Mouse (Mus musculus): ENCODE data around the gene Gm12166. TPM values are rescaled to one million over a fixed set of nuclear protein-coding genes. Genes with fewer than 3 reads are reported as not detected.

The Gm12166 gene
- polyA plus RNA-seq, 1 experiment from 2014 or later = 3.4 TPM

GRCm38 (mm10) chr11:46085398-46086163 is 33.5 kb upstream of the Gm12166 start:
- no peaks in the 10 kb centered on the region for H3K27me3 ChIP-seq (ENCODE audit: insufficient read depth, low read length)
- 93% methylated on average over 10 of the region's 10 CpGs for WGBS
- peaks cover 25% of the 10 kb centered on the region for H3K4me1 ChIP-seq (ENCODE audit: insufficient read depth, low read length)
- no peak overlapping the region for H3K4me2 ChIP-seq (replicated peaks; ENCODE audit: low read depth, low read length)
- H3K36me3 ChIP-seq (ENCODE audit: insufficient read depth, low read length) = no peaks in the 10 kb centered on the region
- H3K9ac ChIP-seq (replicated peaks; ENCODE audit: low read length) = no peak overlapping the region
- no peak overlapping the region for H3K27ac ChIP-seq (ENCODE audit: low read length)
- ATAC-seq (ENCODE audit: low FRiP score, low TSS enrichment) = no peak
- no peaks in the 10 kb centered on the region for H3K9me3 ChIP-seq (ENCODE audit: low read length)
- no peak overlapping the region for H3K4me3 ChIP-seq (ENCODE audit: low read length)

DNA sequence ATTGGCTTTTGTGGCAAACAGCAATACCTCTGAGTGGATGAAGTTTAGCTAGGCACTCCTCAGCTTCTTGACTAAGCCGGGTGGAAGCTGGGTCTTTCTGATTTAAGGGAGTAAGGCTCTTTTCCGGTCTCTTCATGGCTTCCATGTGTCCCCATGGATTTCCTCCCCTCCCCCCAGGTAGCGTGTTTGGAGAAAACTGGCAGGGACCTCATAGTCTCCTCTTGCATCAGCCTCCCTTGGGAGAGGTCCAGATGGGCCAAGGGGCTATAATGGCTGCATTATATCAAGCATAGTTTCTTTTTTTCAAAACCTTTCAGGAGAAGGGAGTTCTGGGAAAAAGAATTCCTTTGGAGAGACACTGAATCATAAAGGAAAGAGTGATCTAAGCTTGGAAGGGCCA is 32.4 kb upstream of the Gm12166 start:
- WGBS = 50% methylated on average over 3 of the region's 3 CpGs
- H3K4me1 ChIP-seq (ENCODE audit: insufficient read depth, low read length) = peaks cover 19% of the 10 kb centered on the region

DNA sequence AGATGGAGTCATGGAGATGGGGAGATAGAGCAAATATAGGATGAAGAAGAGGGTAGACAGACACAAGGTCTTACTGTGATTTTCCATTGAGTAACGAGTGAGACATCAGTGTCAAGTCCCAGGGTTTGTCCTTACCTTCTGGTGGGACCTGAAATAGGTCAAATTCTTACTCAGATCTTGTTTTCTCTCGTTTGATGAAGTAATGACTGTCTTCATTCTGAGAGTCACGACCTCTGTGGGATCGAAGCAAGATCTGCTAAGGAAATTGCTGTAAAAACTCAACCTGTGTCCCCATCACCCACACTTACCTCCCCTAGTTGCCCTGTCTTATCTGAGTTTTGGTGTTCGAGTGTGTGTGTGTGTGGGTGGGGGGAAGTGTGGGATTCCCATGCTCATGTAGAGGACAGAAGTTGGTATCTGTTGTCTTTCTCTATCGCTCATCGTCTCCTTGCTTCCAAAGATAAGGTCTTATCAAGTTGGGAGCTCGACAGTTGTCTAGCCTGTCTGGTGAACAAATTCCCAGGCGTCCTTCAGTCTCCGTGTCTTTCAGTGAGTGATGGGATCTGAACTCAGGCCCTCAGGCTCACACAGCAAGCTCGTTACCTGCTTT is 31.8 kb upstream of the Gm12166 start:
- Histone ChIP-seq H3K27me3 (ENCODE audit: insufficient read depth, low read length) (no peaks in the 10 kb centered on the region), H3K4me3 (ENCODE audit: low read length) (no peak overlapping the region), H3K36me3 (ENCODE audit: insufficient read depth, low read length) (no peaks in the 10 kb centered on the region), H3K4me2 (replicated peaks; ENCODE audit: low read depth, low read length) (no peak overlapping the region), H3K9me3 (ENCODE audit: low read length) (no peaks in the 10 kb centered on the region), H3K9ac (replicated peaks; ENCODE audit: low read length) (no peak overlapping the region), H3K4me1 (ENCODE audit: insufficient read depth, low read length) (peaks cover 17% of the 10 kb centered on the region), H3K27ac (ENCODE audit: low read length) (peak overlapping the region; percentile 48)
- ATAC-seq (ENCODE audit: low FRiP score, low TSS enrichment) = no peak
- WGBS = 86% methylated on average over 11 of the region's 11 CpGs

More for the DNA sequence above, 32.4 kb upstream of the Gm12166 start:
- Histone ChIP-seq H3K36me3 (ENCODE audit: insufficient read depth, low read length) (no peaks in the 10 kb centered on the region), H3K9ac (replicated peaks; ENCODE audit: low read length) (no peak overlapping the region), H3K27ac (ENCODE audit: low read length) (peak overlapping the region; percentile 48), H3K27me3 (ENCODE audit: insufficient read depth, low read length) (no peaks in the 10 kb centered on the region), H3K4me3 (ENCODE audit: low read length) (no peak overlapping the region), H3K4me2 (replicated peaks; ENCODE audit: low read depth, low read length) (no peak overlapping the region), H3K9me3 (ENCODE audit: low read length) (no peaks in the 10 kb centered on the region)
- ATAC-seq (ENCODE audit: low FRiP score, low TSS enrichment) = no peak

DNA sequence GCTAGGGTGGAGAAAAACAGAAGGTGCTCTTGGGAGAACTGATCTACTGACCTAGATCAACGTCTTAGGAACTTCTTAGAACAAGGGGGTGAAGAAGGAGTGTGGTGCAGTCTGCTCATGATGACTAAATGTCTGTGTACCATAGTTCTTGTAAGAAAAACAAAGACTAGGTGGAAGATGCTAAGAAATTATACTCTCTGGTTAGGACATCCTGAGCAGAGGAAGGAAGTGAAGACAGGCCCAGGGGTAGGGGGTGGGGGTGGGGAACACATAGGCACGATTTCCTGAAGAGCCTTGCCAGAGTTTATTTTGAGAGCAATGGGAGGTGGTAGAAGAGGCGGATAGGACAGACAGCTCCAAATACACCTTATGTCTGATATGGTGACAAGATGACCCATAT is 31.3 kb upstream of the Gm12166 start:
- Histone ChIP-seq H3K4me2 (replicated peaks; ENCODE audit: low read depth, low read length) (no peak overlapping the region), H3K36me3 (ENCODE audit: insufficient read depth, low read length) (peaks cover 5% of the 10 kb centered on the region; the same call in 1 of the 2 replicates), H3K4me1 (ENCODE audit: insufficient read depth, low read length) (peaks cover 12% of the 10 kb centered on the region), H3K4me3 (ENCODE audit: low read length) (no peak overlapping the region), H3K27me3 (ENCODE audit: insufficient read depth, low read length) (no peaks in the 10 kb centered on the region), H3K9me3 (ENCODE audit: low read length) (no peaks in the 10 kb centered on the region), H3K9ac (replicated peaks; ENCODE audit: low read length) (no peak overlapping the region), H3K27ac (ENCODE audit: low read length) (no peak overlapping the region)
- 71% methylated on average over 3 of the region's 3 CpGs for WGBS
- ATAC-seq (ENCODE audit: low FRiP score, low TSS enrichment) = no peak

- ATAC-seq (ENCODE audit: low FRiP score, low TSS enrichment) = no peak
- Histone ChIP-seq H3K4me3 (ENCODE audit: low read length) (no peak overlapping the region), H3K9ac (replicated peaks; ENCODE audit: low read length) (no peak overlapping the region), H3K4me2 (replicated peaks; ENCODE audit: low read depth, low read length) (no peak overlapping the region), H3K27me3 (ENCODE audit: insufficient read depth, low read length) (no peaks in the 10 kb centered on the region), H3K4me1 (ENCODE audit: insufficient read depth, low read length) (peaks cover 9% of the 10 kb centered on the region), H3K27ac (ENCODE audit: low read length) (no peak overlapping the region), H3K36me3 (ENCODE audit: insufficient read depth, low read length) (peaks cover 17% of the 10 kb centered on the region), H3K9me3 (ENCODE audit: low read length) (no peaks in the 10 kb centered on the region)
- WGBS = 83% methylated on average over 2 of the region's 2 CpGs
Measured at GRCm38 (mm10) chr11:46081075-46081474, 29.0 kb upstream of the Gm12166 start.

GRCm38 (mm10) chr11:46077732-46078375 is 25.7 kb upstream of the Gm12166 start:
- 74% methylated on average over 7 of the region's 7 CpGs for WGBS
- peak; percentile 78 for ATAC-seq (ENCODE audit: low FRiP score, low TSS enrichment)
- no peak overlapping the region for H3K4me2 ChIP-seq (replicated peaks; ENCODE audit: low read depth, low read length)
- H3K4me3 ChIP-seq (ENCODE audit: low read length) = no peak overlapping the region
- H3K27ac ChIP-seq (ENCODE audit: low read length) = no peak overlapping the region
- H3K27me3 ChIP-seq (ENCODE audit: insufficient read depth, low read length) = no peaks in the 10 kb centered on the region
- no peaks in the 10 kb centered on the region for H3K9me3 ChIP-seq (ENCODE audit: low read length)
- no peak overlapping the region for H3K9ac ChIP-seq (replicated peaks; ENCODE audit: low read length)
- H3K4me1 ChIP-seq (ENCODE audit: insufficient read depth, low read length) = peaks cover 15% of the 10 kb centered on the region
- peaks cover 17% of the 10 kb centered on the region for H3K36me3 ChIP-seq (ENCODE audit: insufficient read depth, low read length)

DNA sequence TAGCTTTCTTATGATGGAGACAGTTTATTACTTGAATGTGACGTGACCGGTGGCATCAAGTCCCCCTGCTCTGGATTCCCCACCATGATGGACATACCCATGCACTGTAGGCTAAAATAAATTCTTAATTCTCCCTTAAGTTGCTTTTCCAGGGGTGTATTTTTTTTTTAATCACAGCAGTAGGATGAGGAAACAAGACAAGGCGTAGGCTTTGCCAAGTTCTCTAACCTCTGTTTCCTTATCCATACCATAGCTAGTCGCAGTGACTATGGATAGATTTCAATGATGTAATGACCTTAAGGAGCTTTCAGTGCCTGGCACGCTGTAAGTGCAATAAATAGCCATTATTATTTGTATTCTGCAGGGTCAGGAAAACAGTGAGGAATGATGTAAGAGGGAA is 25.2 kb upstream of the Gm12166 start:
- Histone ChIP-seq H3K27me3 (ENCODE audit: insufficient read depth, low read length) (no peaks in the 10 kb centered on the region), H3K4me1 (ENCODE audit: insufficient read depth, low read length) (peaks cover 20% of the 10 kb centered on the region), H3K36me3 (ENCODE audit: insufficient read depth, low read length) (peaks cover 17% of the 10 kb centered on the region), H3K4me3 (ENCODE audit: low read length) (no peak overlapping the region), H3K27ac (ENCODE audit: low read length) (peak overlapping the region; percentile 37), H3K9me3 (ENCODE audit: low read length) (no peaks in the 10 kb centered on the region), H3K9ac (replicated peaks; ENCODE audit: low read length) (no peak overlapping the region), H3K4me2 (replicated peaks; ENCODE audit: low read depth, low read length) (no peak overlapping the region)
- 81% methylated on average over 5 of the region's 5 CpGs for WGBS
- peak; percentile 39; the same call in 1 of the 2 replicates for ATAC-seq (ENCODE audit: low FRiP score, low TSS enrichment)

DNA sequence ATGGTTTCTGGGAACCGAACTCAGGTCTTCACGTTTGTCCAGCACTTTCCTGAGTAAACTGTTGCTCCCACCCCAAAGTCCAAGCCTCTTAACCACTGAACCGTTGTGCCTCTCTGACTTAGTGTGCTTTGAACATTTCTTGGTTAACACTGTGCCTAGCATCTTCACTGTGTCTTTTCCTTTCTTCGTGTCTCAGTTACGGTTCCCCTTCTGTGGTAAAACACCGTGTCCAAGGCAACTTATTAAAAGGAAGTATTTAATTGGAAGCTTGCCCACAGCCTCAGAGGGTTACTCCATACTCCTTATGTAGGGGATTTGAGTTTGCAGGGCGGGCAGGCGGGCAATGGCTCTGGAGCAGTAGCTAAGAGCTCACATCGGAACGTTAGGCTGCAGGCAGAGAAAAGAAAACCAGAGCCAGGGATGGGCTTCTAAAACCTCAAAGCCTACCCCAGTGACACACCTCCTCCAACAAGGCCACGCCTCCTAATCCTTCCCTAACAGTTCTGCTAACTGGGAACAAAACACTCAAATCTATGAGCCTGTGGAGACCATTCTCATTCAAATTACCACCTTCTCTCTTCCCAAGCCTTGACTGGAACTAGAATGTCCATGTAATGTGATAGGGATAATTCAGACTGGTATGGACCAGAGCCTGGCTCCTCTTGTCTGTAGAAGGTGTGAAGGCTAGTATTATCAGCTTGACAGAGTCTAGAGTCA is 24.5 kb upstream of the Gm12166 start:
- Histone ChIP-seq H3K36me3 (ENCODE audit: insufficient read depth, low read length) (peaks cover 17% of the 10 kb centered on the region), H3K9me3 (ENCODE audit: low read length) (no peaks in the 10 kb centered on the region), H3K4me2 (replicated peaks; ENCODE audit: low read depth, low read length) (no peak overlapping the region), H3K27me3 (ENCODE audit: insufficient read depth, low read length) (no peaks in the 10 kb centered on the region), H3K4me1 (ENCODE audit: insufficient read depth, low read length) (peaks cover 22% of the 10 kb centered on the region), H3K27ac (ENCODE audit: low read length) (peak overlapping the region; percentile 37), H3K4me3 (ENCODE audit: low read length) (no peak overlapping the region), H3K9ac (replicated peaks; ENCODE audit: low read length) (no peak overlapping the region)
- 91% methylated on average over 11 of the region's 11 CpGs for WGBS
- ATAC-seq (ENCODE audit: low FRiP score, low TSS enrichment) = no peak

- ATAC-seq (ENCODE audit: low FRiP score, low TSS enrichment) = no peak
- Histone ChIP-seq H3K4me1 (ENCODE audit: insufficient read depth, low read length) (peaks cover 31% of the 10 kb centered on the region), H3K36me3 (ENCODE audit: insufficient read depth, low read length) (peaks cover 17% of the 10 kb centered on the region), H3K27ac (ENCODE audit: low read length) (no peak overlapping the region), H3K9me3 (ENCODE audit: low read length) (no peaks in the 10 kb centered on the region), H3K9ac (replicated peaks; ENCODE audit: low read length) (no peak overlapping the region), H3K4me3 (ENCODE audit: low read length) (no peak overlapping the region), H3K27me3 (ENCODE audit: insufficient read depth, low read length) (no peaks in the 10 kb centered on the region), H3K4me2 (replicated peaks; ENCODE audit: low read depth, low read length) (no peak overlapping the region)
- 92% methylated on average over 3 of the region's 3 CpGs for WGBS
Measured at GRCm38 (mm10) chr11:46075507-46075906, 23.4 kb upstream of the Gm12166 start.
